Mouse (Mus musculus) CH12.LX (cell line): ENCODE measurements at regions not wholly inside any gene's neighbourhood (a gene's known extent, or its start where the extent isn't known, plus 50 kb on each side); places are given as distances from the start of the nearest gene placed in this dataset.

ENCODE experiments used
- DNase-seq: peaks from one replicate; pipeline ENCODE4 v3.0.0-alpha.2; 2013; ENCODE audit errors: extremely low read depth
- H3K27ac ChIP-seq: 2 replicates; pipeline ENCODE4 v1.5.1; 2012; ENCODE audit warnings: low read depth, mild to moderate bottlenecking, control low read depth, moderate library complexity; ENCODE audit not compliant: insufficient read depth
- H3K27me3 ChIP-seq: replicated peaks from 2 replicates; pipeline ENCODE3; 2012; ENCODE audit warnings: inconsistent platforms
- H3K36me3 ChIP-seq, 2 experiments: replicated peaks in 1 of 2; 2 replicates each; pipeline versions ENCODE3 to v1.6.1; 2012; ENCODE audit warnings: inconsistent platforms in 1 of 2, low read length in 1 of 2, mild to moderate bottlenecking in 1 of 2, mixed read lengths in 1 of 2, moderate library complexity in 1 of 2; ENCODE audit not compliant: control insufficient read depth in 1 of 2, insufficient read depth in 1 of 2
- H3K4me1 ChIP-seq, 2 experiments: 2 replicates each; pipeline ENCODE4 v1.6.1; 2012; ENCODE audit warnings: inconsistent platforms in 1 of 2, moderate library complexity in 1 of 2; ENCODE audit not compliant: insufficient read depth in 2 of 2, control insufficient read depth in 1 of 2
- H3K4me2 ChIP-seq: 2 replicates; pipeline ENCODE4 v1.6.1; 2012; ENCODE audit warnings: low read depth, mild to moderate bottlenecking, control low read depth; ENCODE audit not compliant: poor library complexity, insufficient read depth, severe bottlenecking
- H3K4me3 ChIP-seq, 3 experiments: fragments of 150-350 bp in 1 of 3; sonication (generic) in 1 of 3; replicated peaks in 1 of 3; 2 replicates each; pipeline versions ENCODE3 to v1.5.1; 2011 to 2012; ENCODE audit warnings: low read depth in 2 of 3, low read length in 2 of 3, mild to moderate bottlenecking in 2 of 3, moderate library complexity in 2 of 3, control low read depth in 1 of 3, improper control_type of control experiment in 1 of 3, inconsistent platforms in 1 of 3, mixed read lengths in 1 of 3; ENCODE audit not compliant: poor library complexity in 1 of 3
- H3K79me2 ChIP-seq: replicated peaks from 2 replicates; pipeline ENCODE4 v1.6.1; 2012; ENCODE audit warnings: mild to moderate bottlenecking, moderate library complexity; ENCODE audit not compliant: control insufficient read depth, poor library complexity, insufficient read depth, severe bottlenecking; ENCODE audit errors: extremely low read depth
- H3K9ac ChIP-seq: 2 replicates; pipeline ENCODE4 v1.6.1; 2012; ENCODE audit warnings: low read depth, mild to moderate bottlenecking, control low read depth, moderate library complexity; ENCODE audit not compliant: insufficient read depth
- H3K9me3 ChIP-seq: replicated peaks from 2 replicates; pipeline ENCODE3; 2012; ENCODE audit warnings: low read length, inconsistent platforms, mixed read lengths
- CTCF ChIP-seq, 2 experiments: IDR thresholded peaks in 1 of 2; conservative IDR thresholded peaks in 1 of 2; 2 replicates each; pipeline ENCODE4 v1.5.1; 2011 to 2012; ENCODE audit warnings: low read depth in 2 of 2, low read length in 2 of 2, improper control_type of control experiment in 1 of 2, inconsistent platforms in 1 of 2, mild to moderate bottlenecking in 1 of 2, moderate library complexity in 1 of 2
- E2F4 ChIP-seq: IDR thresholded peaks from 2 replicates; pipeline ENCODE4 v1.6.1; 2011; ENCODE audit warnings: low read depth, low read length, improper control_type of control experiment; ENCODE audit not compliant: insufficient replicate concordance
- ELF1 ChIP-seq: IDR thresholded peaks from 2 replicates; pipeline ENCODE4 v1.6.1; 2014; ENCODE audit warnings: low read depth, mild to moderate bottlenecking, inconsistent platforms, low read length, improper control_type of control experiment
- EP300 ChIP-seq: IDR thresholded peaks from 2 replicates; pipeline ENCODE4 v1.6.1; 2011; ENCODE audit warnings: low read length, improper control_type of control experiment
- ETS1 ChIP-seq: conservative IDR thresholded peaks from 2 replicates; pipeline ENCODE4 v1.6.1; 2012; ENCODE audit warnings: low read depth, mild to moderate bottlenecking, inconsistent platforms, low read length, improper control_type of control experiment, moderate library complexity
- GABPA ChIP-seq: IDR thresholded peaks from 2 replicates; pipeline ENCODE4 v1.6.1; 2012; ENCODE audit warnings: low read depth, low read length, improper control_type of control experiment, inconsistent platforms; ENCODE audit not compliant: insufficient replicate concordance
- JUND ChIP-seq: conservative IDR thresholded peaks from 2 replicates; pipeline ENCODE4 v1.6.1; 2011; ENCODE audit warnings: low read depth, low read length, improper control_type of control experiment
- MAX ChIP-seq: IDR thresholded peaks from 2 replicates; pipeline ENCODE4 v1.6.1; 2011; ENCODE audit warnings: low read length, improper control_type of control experiment
- MEF2A ChIP-seq: IDR thresholded peaks from 2 replicates; pipeline ENCODE4 v1.6.1; 2014; ENCODE audit warnings: low read depth, mild to moderate bottlenecking, inconsistent platforms, low read length, improper control_type of control experiment, borderline replicate concordance
- MXI1 ChIP-seq: IDR thresholded peaks from 2 replicates; pipeline ENCODE4 v1.6.1; 2011; ENCODE audit warnings: mild to moderate bottlenecking, low read depth, low read length, improper control_type of control experiment
- MYC ChIP-seq: IDR thresholded peaks from 2 replicates; pipeline ENCODE4 v1.6.1; 2011; ENCODE audit warnings: low read depth, mild to moderate bottlenecking, improper control_type of control experiment, low read length
- PAX5 ChIP-seq: IDR thresholded peaks from 2 replicates; pipeline ENCODE4 v1.6.1; 2012; ENCODE audit warnings: low read length, inconsistent platforms, mixed read lengths
- POLR2A ChIP-seq: IDR thresholded peaks from 2 replicates; pipeline ENCODE4 v1.6.1; 2011; ENCODE audit warnings: low read depth, mild to moderate bottlenecking, improper control_type of control experiment, low read length
- SMC3 ChIP-seq: IDR thresholded peaks from 2 replicates; pipeline ENCODE4 v1.6.1; 2011; ENCODE audit warnings: low read depth, low read length, improper control_type of control experiment
- TBP ChIP-seq: conservative IDR thresholded peaks from 2 replicates; pipeline ENCODE4 v1.6.1; 2011; ENCODE audit warnings: low read depth, low read length, improper control_type of control experiment
- USF1 ChIP-seq: IDR thresholded peaks from 2 replicates; pipeline ENCODE4 v1.6.1; 2014; ENCODE audit warnings: low read depth, mild to moderate bottlenecking, inconsistent platforms, low read length, improper control_type of control experiment
- USF2 ChIP-seq: conservative IDR thresholded peaks from 2 replicates; pipeline ENCODE4 v1.6.1; 2011; ENCODE audit warnings: low read depth, low read length, improper control_type of control experiment
- ZC3H11A ChIP-seq: IDR thresholded peaks from 2 replicates; pipeline ENCODE4 v1.6.1; 2012; ENCODE audit warnings: low read depth, mild to moderate bottlenecking, inconsistent platforms, low read length, improper control_type of control experiment
- ZKSCAN1 ChIP-seq: IDR thresholded peaks from 2 replicates; pipeline ENCODE4 v1.6.1; 2012; ENCODE audit warnings: low read depth, inconsistent platforms, low read length, improper control_type of control experiment, borderline replicate concordance
- ZMIZ1 ChIP-seq: IDR thresholded peaks from 2 replicates; pipeline ENCODE4 v1.6.1; 2012; ENCODE audit warnings: low read depth, mild to moderate bottlenecking, inconsistent platforms, low read length, improper control_type of control experiment
- dilution Hi-C: fragments of 300-500 bp; cut with MboI; formaldehyde crosslinking; loops from 2 replicates; pipeline ENCODE4 v1.14.3; 2020; ENCODE audit warnings: low sequenced_read_pairs; ENCODE audit not compliant: extremely low pct_unique_long_range_greater_than_20kb, extremely low pct_ligation_motif_present
- in situ Hi-C: fragments of 300-500 bp; cut with MboI; formaldehyde crosslinking; loops from 3 replicates; pipeline ENCODE4 v1.14.3; 2019; ENCODE audit warnings: low sequenced_read_pairs, low pct_ligation_motif_present, low pct_unique_long_range_greater_than_20kb, mixed read lengths

DNA sequence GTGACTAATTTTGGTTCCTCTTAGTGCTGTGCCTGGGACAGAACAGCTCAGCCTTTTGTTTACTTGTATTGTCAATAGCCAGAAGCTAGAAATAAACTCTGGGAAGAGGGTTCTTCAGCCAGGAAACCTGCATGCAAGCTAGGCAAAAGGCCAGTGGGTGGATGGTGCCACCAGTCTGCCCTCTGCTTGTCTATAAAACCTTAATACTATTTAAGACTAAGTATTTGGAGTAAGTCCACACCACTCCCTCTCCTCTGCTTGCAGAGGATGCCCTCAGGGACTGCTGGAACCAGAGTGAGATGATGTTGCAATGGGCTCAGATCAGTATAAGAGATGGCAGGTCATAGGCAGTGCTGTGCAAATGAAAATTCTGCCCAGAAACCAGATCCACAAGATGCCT, 53.5 kb upstream of the Nampt start:
- no peaks in the 10 kb centered on the region for H3K27me3 ChIP-seq

GRCm38 (mm10) chr12:32766575-32766974, 52.8 kb upstream of the Nampt start:
- no peak overlapping the region for H3K4me2 ChIP-seq
- H3K4me1 ChIP-seq, result peaks cover 0 to 35% of the 10 kb centered on the region in 2 experiments; a peak in 3 of 4 replicates
- no peaks in the 10 kb centered on the region for H3K36me3 ChIP-seq
- DNase-seq, result no peak
- TF ChIP-seq TBP (no peak), EP300 (no peak), ZMIZ1 (no peak), MXI1 (no peak)
- no peaks in the 10 kb centered on the region for H3K79me2 ChIP-seq
- no peaks in the 10 kb centered on the region for H3K27me3 ChIP-seq
- in situ Hi-C loops (no loop called here), dilution Hi-C loops (no loop called here)
- no peak overlapping the region for H3K9ac ChIP-seq
- no peaks in the 10 kb centered on the region for H3K9me3 ChIP-seq
- H3K27ac ChIP-seq, result no peak overlapping the region
- H3K4me3 ChIP-seq, result no peak overlapping the region

More for the DNA sequence above, 53.5 kb upstream of the Nampt start:
- dilution Hi-C loops, result no loop called here
- H3K79me2 ChIP-seq, result no peaks in the 10 kb centered on the region
- H3K4me1 ChIP-seq, result peaks cover 0 to 42% of the 10 kb centered on the region in 2 experiments; a peak in 3 of 4 replicates
- TF ChIP-seq JUND (no peak), POLR2A (no peak)
- TF ChIP-seq, all 38 proteins: peak for 0
- Histone ChIP-seq H3K27ac (no peak overlapping the region), H3K36me3 (no peaks in the 10 kb centered on the region), H3K9ac (no peak overlapping the region), H3K4me3 (no peak overlapping the region), H3K9me3 (no peaks in the 10 kb centered on the region), H3K4me2 (no peak overlapping the region)
- in situ Hi-C loops, result no loop called here
- DNase-seq, result no peak

GRCm38 (mm10) chr12:32767206-32768081, 51.9 kb upstream of the Nampt start:
- in situ Hi-C loops, result no loop called here
- Histone ChIP-seq H3K79me2 (no peaks in the 10 kb centered on the region), H3K27ac (no peak overlapping the region)

More at GRCm38 (mm10) chr12:32767206-32768081, 51.9 kb upstream of the Nampt start:
- H3K9ac ChIP-seq, result no peak overlapping the region
- no peak for DNase-seq
- no peaks in the 10 kb centered on the region for H3K36me3 ChIP-seq
- dilution Hi-C loops, result no loop called here
- no peak overlapping the region for H3K4me3 ChIP-seq
- TF ChIP-seq JUND, result no peak
- no peak for TF ChIP-seq CTCF (conservative IDR thresholded peaks at IDR 0.05 in 1 of 2, IDR thresholded peaks at IDR 0.05 in 1 of 2; ENCODE audit: low read depth in 2 of 2, low read length in 2 of 2)
- no peak for TF ChIP-seq E2F4
- TF ChIP-seq PAX5, result no peak
- no peak for TF ChIP-seq USF1
- TF ChIP-seq ZC3H11A, result no peak
- TF ChIP-seq SMC3, result no peak
- no peak for TF ChIP-seq MEF2A
- no peak for TF ChIP-seq GABPA
- no peak for TF ChIP-seq ETS1
- no peak for TF ChIP-seq MXI1
- no peak for TF ChIP-seq ELF1
- TF ChIP-seq MYC, result no peak
- no peak for TF ChIP-seq USF2
- no peak for TF ChIP-seq MAX
- no peak for TF ChIP-seq ZKSCAN1
- TF ChIP-seq, all 38 proteins: peak for 0
- Histone ChIP-seq H3K4me2 (no peak overlapping the region), H3K27me3 (no peaks in the 10 kb centered on the region), H3K9me3 (no peaks in the 10 kb centered on the region), H3K4me1 (peaks cover 0 to 34% of the 10 kb centered on the region in 2 experiments; a peak in 3 of 4 replicates)
